Mouse (Mus musculus) mature B cell (primary cell): ENCODE data around the gene Pdzd9.

Experiments used
- in situ Hi-C: fragments of 300-500 bp; cut with MboI; formaldehyde crosslinking; loops from 2 replicates; pipeline ENCODE4 v1.14.3; 2019

The Pdzd9 gene

GRCm38 (mm10) chr7:120635821-120636220 is 34.3 kb downstream of the Pdzd9 start:
- in situ Hi-C loops: loop anchor here (25.0 kb wide), 1 partner anchor 749 kb away; the partner anchor contains the start of genes Dcun1d3 and Lyrm1

DNA sequence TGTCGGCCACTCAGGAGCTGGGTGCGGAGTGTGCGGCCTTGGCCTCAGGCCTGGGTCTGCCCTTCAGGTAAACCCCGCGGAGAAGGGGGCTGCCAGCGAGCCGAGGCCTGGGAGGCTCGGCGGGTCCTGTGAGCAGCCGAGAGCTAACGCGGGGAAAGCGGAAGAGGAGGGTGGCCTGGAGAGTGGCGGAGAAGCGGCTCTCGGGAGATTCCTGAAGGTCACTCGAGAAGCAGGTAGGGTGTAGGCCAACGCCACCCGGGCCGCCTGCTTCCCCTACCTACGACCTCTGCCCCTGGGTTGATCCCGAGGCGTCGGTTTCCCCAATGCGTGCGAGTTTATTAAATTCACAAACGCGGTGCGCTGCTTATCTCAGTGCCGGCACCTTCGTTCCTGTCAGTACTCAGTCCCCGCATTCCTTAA is 34.8 kb downstream of the Pdzd9 start:
- in situ Hi-C loops: loop anchor here (25.0 kb wide), 1 partner anchor 748 kb away; the partner anchor contains the start of genes Dcun1d3 and Lyrm1

- in situ Hi-C loops: loop anchor here (25.0 kb wide), 1 partner anchor 748 kb away; the partner anchor contains the start of genes Dcun1d3 and Lyrm1
Observed at GRCm38 (mm10) chr7:120634711-120635361, 35.3 kb downstream of the Pdzd9 start, which contains the start of gene Uqcrc2. Gene Uqcrc2, plus strand, starts transcription at chr7:120635176.

DNA sequence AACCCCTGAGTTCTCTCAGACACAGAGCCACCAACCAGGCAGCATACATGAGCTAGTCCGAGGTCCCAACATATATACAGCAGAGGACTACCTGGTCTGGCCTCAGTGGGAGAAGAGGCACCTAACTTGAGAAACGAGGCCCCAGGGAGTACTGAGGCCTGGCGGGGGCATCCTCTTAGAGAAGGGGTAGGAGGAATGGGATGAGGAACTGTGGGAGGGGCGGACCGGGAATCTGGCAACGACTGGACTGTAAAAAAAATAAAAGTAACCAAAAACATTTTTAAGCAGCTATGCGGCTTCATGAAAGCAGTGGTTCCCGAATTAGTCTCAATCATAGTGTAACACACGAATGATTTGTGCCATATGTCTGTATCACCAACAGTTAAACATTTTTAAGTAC is 35.8 kb downstream of the Pdzd9 start:
- in situ Hi-C loops: loop anchor here (25.0 kb wide), 1 partner anchor 747 kb away; the partner anchor contains the start of genes Dcun1d3 and Lyrm1

DNA sequence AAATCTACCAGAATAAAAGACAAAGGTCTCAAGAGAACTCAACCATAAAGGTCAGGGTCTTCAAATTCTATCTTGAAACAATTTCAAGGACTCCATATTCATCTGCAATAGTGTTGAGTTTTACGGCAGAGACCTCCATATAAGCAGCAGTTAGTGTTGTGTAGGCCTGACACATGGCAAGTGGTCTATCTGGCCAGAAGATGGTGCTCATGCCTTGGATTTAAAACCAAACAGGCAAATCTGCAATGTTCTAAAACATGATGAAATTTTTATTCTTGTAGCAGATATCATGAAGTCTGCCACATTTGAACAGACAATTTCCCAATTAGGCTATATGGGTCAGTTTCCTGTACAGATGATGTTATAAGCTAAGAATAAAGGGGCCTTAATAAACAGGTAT is 37.6 kb downstream of the Pdzd9 start:
- in situ Hi-C loops: loop anchor here (25.0 kb wide), 1 partner anchor 745 kb away; the partner anchor contains the start of genes Dcun1d3 and Lyrm1

DNA sequence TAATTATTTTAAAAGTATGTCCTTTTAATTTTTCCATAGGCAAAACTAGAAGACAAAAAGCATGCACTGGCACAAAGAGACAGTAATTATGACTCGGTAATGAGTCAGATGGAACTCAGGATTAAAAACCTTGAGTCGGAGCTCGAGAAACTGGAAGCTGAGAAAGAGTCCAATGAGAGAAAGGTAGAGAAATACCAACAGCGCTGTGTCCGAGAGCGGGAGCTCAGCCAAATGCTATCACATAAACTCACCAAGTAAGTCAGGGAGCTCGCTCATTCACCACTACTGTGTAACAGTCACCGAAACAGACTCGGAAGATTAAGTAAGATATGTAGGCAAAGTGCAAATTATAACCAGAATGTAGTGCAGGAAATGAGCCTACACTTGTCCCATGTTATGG is 49.3 kb downstream of the Pdzd9 start:
- in situ Hi-C loops: no loop called here

DNA sequence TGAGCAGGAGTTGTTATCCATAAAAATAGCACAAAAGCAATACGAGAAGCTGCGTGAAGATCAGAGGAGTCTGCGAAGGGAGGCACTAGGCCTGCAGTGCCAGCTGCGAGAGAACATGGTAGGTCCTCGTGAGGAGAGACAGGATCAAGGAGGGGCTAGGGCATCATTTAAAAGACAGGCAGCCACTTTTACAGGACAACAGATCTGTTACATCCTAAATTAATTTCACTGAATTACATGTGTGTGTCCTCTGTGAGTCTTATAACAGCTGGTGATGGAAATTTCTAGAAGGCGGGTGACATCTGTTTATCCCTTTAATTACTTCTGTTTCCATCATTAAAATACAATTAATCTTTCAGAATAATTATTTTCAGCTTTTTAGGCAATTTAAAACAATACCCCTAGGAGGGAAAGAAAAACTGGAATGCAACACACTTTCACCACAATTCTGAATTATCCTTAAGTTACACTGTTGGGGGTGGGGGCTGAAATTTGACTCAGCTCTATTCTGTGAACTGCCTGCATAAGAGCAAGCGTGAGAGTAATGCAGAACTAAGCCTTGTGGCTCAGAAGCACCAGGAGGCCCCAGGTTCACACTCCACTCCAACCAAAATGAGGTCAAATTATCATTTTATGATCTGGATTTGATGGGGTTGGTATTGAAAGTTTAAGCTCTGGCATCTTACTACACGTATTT is 49.9 kb downstream of the Pdzd9 start:
- in situ Hi-C loops: no loop called here
